Mouse (Mus musculus) cerebellum, adult 11 months (tissue): ENCODE measurements at regions not wholly inside any gene's neighbourhood (a gene's known extent, or its start where the extent isn't known, plus 50 kb on each side); places are given as distances from the start of the nearest gene placed in this dataset.

Source experiments
- DNase-seq: peaks from one replicate; pipeline ENCODE4 v3.0.0; 2022

- DNase-seq, result no peak
These were observed 2010.6 kb downstream of the A830018L16Rik start for GRCm38 (mm10) chr1:13424524-13424923.

- no peak for DNase-seq
These were observed 2011.9 kb downstream of the A830018L16Rik start for GRCm38 (mm10) chr1:13425601-13426327.

GRCm38 (mm10) chr1:13426328-13427067 lies 2012.6 kb downstream of the A830018L16Rik start:
- DNase-seq, result peak; percentile 8

GRCm38 (mm10) chr1:13427068-13427434 lies 2013.1 kb downstream of the A830018L16Rik start:
- DNase-seq, result no peak

- no peak for DNase-seq
These were observed 2013.7 kb downstream of the A830018L16Rik start for GRCm38 (mm10) chr1:13427501-13428207.

GRCm38 (mm10) chr1:13437747-13438394 lies 2024.0 kb downstream of the A830018L16Rik start:
- DNase-seq, result no peak

GRCm38 (mm10) chr1:13442366-13442765 lies 2028.5 kb downstream of the A830018L16Rik start:
- DNase-seq, result no peak

- DNase-seq, result no peak
These were observed 2040.6 kb downstream of the A830018L16Rik start for GRCm38 (mm10) chr1:13454534-13454933.

- no peak for DNase-seq
These were observed 2041.7 kb downstream of the A830018L16Rik start for GRCm38 (mm10) chr1:13455572-13455971.

- no peak for DNase-seq
These were observed 2050.4 kb downstream of the A830018L16Rik start for GRCm38 (mm10) chr1:13464311-13464710.

GRCm38 (mm10) chr1:13467174-13467573 lies 2053.3 kb downstream of the A830018L16Rik start:
- DNase-seq, result no peak

GRCm38 (mm10) chr1:13467886-13468630 lies 2054.2 kb downstream of the A830018L16Rik start:
- no peak for DNase-seq

- no peak for DNase-seq
These were observed 2081.0 kb downstream of the A830018L16Rik start for GRCm38 (mm10) chr1:13494727-13495404.

- no peak for DNase-seq
These were observed 2082.5 kb downstream of the A830018L16Rik start for GRCm38 (mm10) chr1:13496386-13496785.

GRCm38 (mm10) chr1:13500456-13500855 lies 2086.6 kb downstream of the A830018L16Rik start:
- DNase-seq, result peak; percentile 6

GRCm38 (mm10) chr1:13501938-13502337 lies 2088.0 kb downstream of the A830018L16Rik start:
- DNase-seq, result no peak

- DNase-seq, result no peak
These were observed 2099.9 kb downstream of the A830018L16Rik start for GRCm38 (mm10) chr1:13513761-13514160.
